Mouse (Mus musculus) forebrain, postnatal 0 days (tissue): Measurements from ENCODE around the gene Dync1i2. TPM values are rescaled to one million over a fixed set of nuclear protein-coding genes. Genes with fewer than 3 reads are reported as not detected.
A peak's percentile ranks its signal among the peaks of the same experiment; 100 is the strongest.

ENCODE experiments used
- ATAC-seq: fragments of 200-750 bp; cut with Nextera tagmentation; 2 replicates; pipeline ENCODE4 v1.8.0; 2017; ENCODE audit warnings: mild to moderate bottlenecking, moderate library complexity
- DNase-seq: peaks from one replicate; pipeline ENCODE4 v3.0.0-alpha.2; 2015
- H3K27ac ChIP-seq: fragments of 300-500 bp; sonication (generic); 2 replicates; pipeline ENCODE4 v1.5.1; 2014; ENCODE audit warnings: low read depth, mild to moderate bottlenecking, antibody characterized with exemption, low read length, moderate library complexity, mixed read lengths
- H3K27me3 ChIP-seq: fragments of 300-500 bp; sonication (generic); 2 replicates; pipeline ENCODE4 v1.6.1; 2014; ENCODE audit warnings: mild to moderate bottlenecking, low read length, mixed read lengths; ENCODE audit not compliant: insufficient read depth
- H3K36me3 ChIP-seq: fragments of 300-500 bp; sonication (generic); 2 replicates; pipeline ENCODE4 v1.6.1; 2014; ENCODE audit warnings: mild to moderate bottlenecking, moderate library complexity; ENCODE audit not compliant: insufficient read depth
- H3K4me1 ChIP-seq: fragments of 300-500 bp; sonication (generic); 2 replicates; pipeline ENCODE4 v1.6.1; 2014; ENCODE audit warnings: antibody characterized with exemption; ENCODE audit not compliant: insufficient read depth
- H3K4me2 ChIP-seq: fragments of 300-500 bp; sonication (generic); 2 replicates; pipeline ENCODE4 v1.6.1; 2014; ENCODE audit warnings: low read depth, mild to moderate bottlenecking, moderate library complexity
- H3K4me3 ChIP-seq: fragments of 300-500 bp; sonication (generic); 2 replicates; pipeline ENCODE4 v1.5.1; 2014; ENCODE audit warnings: low read depth, low read length, mixed read lengths
- H3K9ac ChIP-seq: fragments of 300-500 bp; sonication (generic); 2 replicates; pipeline ENCODE4 v1.6.1; 2014; ENCODE audit warnings: mild to moderate bottlenecking
- H3K9me3 ChIP-seq: fragments of 300-500 bp; sonication (generic); 2 replicates; pipeline ENCODE4 v1.6.1; 2016; ENCODE audit warnings: low read length
- CTCF ChIP-seq: sonication (generic); IDR thresholded peaks from 2 replicates; pipeline ENCODE4 v1.5.1; 2016; ENCODE audit warnings: antibody characterized with exemption, control low read depth, low read depth
- WGBS: fragments of 180-500 bp; shearing (Covaris S2); extraction: QIAGEN DNeasy Blood & Tissue Kit; methylation state at CpG from one replicate; pipeline ENCODE4 v1.1.7; 2014; 5-methylcytosine and 5-hydroxymethylcytosine counted together
- polyA plus RNA-seq: library from polyadenylated mRNA; unstranded; fragments of >200 nt; fragmentation: Nextera tagmentation; extraction: Ambion mirVana; gene quantifications from 2 replicates; pipeline ENCODE4 v1.2.1, GENCODE M21; 2015
- total RNA-seq: library from RNA; depleted of rRNA; stranded (reverse); fragments of >200 nt; gene quantifications from 2 replicates; pipeline ENCODE4 v1.2.3, GENCODE M21; 2014

The Dync1i2 gene
- total and polyA plus RNA-seq, 2 experiments from 2014 or later = 197 to 241 TPM

DNA sequence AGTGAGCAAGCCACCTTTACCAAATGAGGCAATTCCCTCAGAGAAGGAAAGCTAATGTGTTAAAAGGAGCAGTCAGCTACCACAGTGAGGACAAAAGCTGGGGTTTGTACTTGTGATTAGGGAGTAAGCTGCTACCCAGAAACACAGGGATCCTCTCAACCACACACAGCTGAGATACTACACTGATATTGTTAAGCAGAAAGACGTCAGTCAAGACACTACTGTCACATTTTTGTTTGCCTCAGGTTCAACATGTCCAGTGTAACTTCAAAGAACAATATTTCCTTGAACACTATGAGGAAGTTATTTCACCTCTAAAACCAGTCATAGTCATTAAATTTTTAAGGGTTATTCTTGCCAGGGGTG, 34.3 kb upstream of the Dync1i2 start:
- no peak for TF ChIP-seq CTCF
- H3K9me3 ChIP-seq = 0 out of 2 replicates have a peak, but pooled peaks cover 3% of the 10 kb centered on the region
- no peak overlapping the region for H3K4me2 ChIP-seq
- no peaks in the 10 kb centered on the region for H3K4me1 ChIP-seq
- H3K27ac ChIP-seq = no peak overlapping the region
- WGBS = 56% methylated on average over 1 of the region's 1 CpGs
- DNase-seq (no peak), ATAC-seq (no peak)
- no peaks in the 10 kb centered on the region for H3K36me3 ChIP-seq
- no peak overlapping the region for H3K9ac ChIP-seq
- H3K27me3 ChIP-seq = no peaks in the 10 kb centered on the region
- H3K4me3 ChIP-seq = no peak overlapping the region

DNA sequence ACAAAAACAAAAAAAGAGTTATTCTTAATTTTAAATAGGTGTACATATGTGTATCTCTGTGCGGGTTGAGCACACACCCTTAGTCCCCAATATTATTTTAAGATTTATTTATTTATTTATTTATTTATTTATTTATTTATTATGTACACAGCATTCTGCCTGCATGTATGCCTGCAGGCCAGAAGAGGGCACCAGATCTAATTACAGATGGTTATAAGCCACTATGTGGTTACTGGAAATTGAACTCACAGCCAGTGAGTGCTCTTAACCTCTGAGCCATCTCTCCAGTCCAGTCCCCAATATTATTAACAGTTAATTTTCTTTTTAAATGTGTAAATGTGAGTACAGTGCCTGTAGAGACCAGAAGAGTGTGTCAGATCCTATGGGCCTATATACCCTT, 33.7 kb upstream of the Dync1i2 start:
- no peak for TF ChIP-seq CTCF
- H3K27me3 ChIP-seq = no peaks in the 10 kb centered on the region
- WGBS = 96% methylated on average over 1 of the region's 1 CpGs
- 0 out of 2 replicates have a peak, but pooled peaks cover 3% of the 10 kb centered on the region for H3K9me3 ChIP-seq
- no peak overlapping the region for H3K4me2 ChIP-seq
- no peaks in the 10 kb centered on the region for H3K4me1 ChIP-seq
- no peak overlapping the region for H3K27ac ChIP-seq
- H3K36me3 ChIP-seq = no peaks in the 10 kb centered on the region
- DNase-seq = no peak
- ATAC-seq = no peak
- H3K4me3 ChIP-seq = no peak overlapping the region
- H3K9ac ChIP-seq = no peak overlapping the region

DNA sequence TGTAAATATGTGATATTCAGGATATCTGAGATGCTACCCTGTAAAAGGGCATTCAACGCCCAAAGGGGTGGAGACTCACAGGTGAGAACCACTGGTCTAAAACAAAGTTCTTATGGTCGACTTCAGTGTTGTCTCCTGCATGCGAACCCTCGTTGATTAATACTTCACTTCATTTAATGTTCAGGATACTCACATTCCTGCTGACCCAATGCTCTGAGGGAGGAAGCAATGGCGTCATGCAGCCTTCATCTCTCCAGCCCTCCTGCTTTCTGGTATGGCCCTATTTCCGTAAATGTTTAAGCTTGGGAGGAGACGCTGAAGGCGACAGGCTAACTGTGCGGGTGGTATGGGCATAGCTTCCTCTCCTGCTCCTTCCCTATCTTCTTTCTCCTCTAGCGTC, 31.8 kb upstream of the Dync1i2 start:
- 91% methylated on average over 10 of the region's 10 CpGs for WGBS
- no peak for TF ChIP-seq CTCF
- Histone ChIP-seq H3K4me3 (no peak overlapping the region), H3K4me2 (no peak overlapping the region), H3K27ac (no peak overlapping the region), H3K27me3 (no peaks in the 10 kb centered on the region), H3K9me3 (0 out of 2 replicates have a peak, but pooled peaks cover 3% of the 10 kb centered on the region), H3K4me1 (no peaks in the 10 kb centered on the region), H3K9ac (no peak overlapping the region), H3K36me3 (no peaks in the 10 kb centered on the region)
- ATAC-seq (no peak), DNase-seq (no peak)

DNA sequence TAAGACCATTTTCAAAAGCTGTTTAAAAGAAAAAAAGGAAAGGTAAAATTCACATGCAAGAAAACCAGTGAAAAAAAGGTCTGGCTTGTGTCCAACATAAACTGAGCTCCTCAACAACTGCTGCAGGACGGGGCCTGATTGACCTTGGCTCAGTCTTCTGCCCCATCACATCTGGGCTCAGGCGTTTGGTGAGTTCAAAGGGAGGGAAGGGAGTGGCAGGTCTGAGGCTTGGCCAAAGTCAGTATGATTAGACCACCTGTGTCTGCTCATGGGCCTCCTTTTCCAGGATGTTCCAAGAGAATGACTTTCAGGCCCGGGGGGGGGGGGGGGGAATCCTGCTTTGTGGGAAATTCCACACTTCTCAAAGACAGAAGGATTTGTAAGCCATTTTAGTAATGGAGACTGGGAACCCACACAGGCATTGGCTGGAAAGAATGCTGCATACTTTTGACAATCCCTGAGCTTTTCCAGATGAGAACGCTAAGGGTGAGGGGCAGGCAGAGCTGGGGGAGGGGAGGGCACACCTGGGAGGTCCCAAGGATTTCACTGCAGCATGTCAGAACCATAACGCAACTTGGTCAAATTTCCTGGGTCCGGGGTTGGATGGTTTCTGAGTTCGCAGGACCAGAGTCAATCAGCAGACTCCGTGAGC, 30.8 kb upstream of the Dync1i2 start:
- ATAC-seq = no peak
- WGBS = 68% methylated on average over 8 of the region's 8 CpGs
- H3K4me1 ChIP-seq = no peaks in the 10 kb centered on the region

DNA sequence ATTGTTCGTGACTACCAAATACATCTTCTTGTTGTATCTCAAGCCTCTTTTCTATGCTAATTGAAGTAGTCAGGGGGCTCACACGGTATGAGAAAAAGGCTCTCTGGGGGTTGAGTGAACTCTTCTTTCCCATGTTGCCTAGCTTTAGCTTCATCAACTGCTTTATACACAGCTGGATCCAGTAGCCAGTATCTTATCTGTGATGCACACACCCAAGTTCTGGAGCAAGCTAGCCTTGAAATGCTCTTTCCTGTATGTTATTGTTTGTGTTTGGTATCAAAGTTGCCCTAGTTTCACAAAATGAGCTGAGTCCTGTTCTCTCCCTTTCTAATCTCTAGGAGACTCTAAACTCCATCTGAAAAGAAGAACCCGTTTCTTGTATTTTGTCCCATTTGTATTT, 23.6 kb upstream of the Dync1i2 start:
- H3K4me2 ChIP-seq = no peak overlapping the region
- H3K4me3 ChIP-seq = no peak overlapping the region
- H3K9ac ChIP-seq = no peak overlapping the region
- H3K4me1 ChIP-seq = no peaks in the 10 kb centered on the region
- no peak for DNase-seq
- WGBS = 70% methylated on average over 3 of the region's 3 CpGs
- TF ChIP-seq CTCF = no peak
- no peaks in the 10 kb centered on the region for H3K27me3 ChIP-seq
- H3K27ac ChIP-seq = no peak overlapping the region
- ATAC-seq = no peak
- H3K9me3 ChIP-seq = no peaks in the 10 kb centered on the region
- no peaks in the 10 kb centered on the region for H3K36me3 ChIP-seq

More for the DNA sequence above, 30.8 kb upstream of the Dync1i2 start:
- Histone ChIP-seq H3K36me3 (no peaks in the 10 kb centered on the region), H3K27me3 (no peaks in the 10 kb centered on the region), H3K9me3 (0 out of 2 replicates have a peak, but pooled peaks cover 3% of the 10 kb centered on the region), H3K27ac (no peak overlapping the region), H3K4me2 (no peak overlapping the region), H3K9ac (no peak overlapping the region), H3K4me3 (no peak overlapping the region)
- no peak for TF ChIP-seq CTCF
- no peak for DNase-seq

DNA sequence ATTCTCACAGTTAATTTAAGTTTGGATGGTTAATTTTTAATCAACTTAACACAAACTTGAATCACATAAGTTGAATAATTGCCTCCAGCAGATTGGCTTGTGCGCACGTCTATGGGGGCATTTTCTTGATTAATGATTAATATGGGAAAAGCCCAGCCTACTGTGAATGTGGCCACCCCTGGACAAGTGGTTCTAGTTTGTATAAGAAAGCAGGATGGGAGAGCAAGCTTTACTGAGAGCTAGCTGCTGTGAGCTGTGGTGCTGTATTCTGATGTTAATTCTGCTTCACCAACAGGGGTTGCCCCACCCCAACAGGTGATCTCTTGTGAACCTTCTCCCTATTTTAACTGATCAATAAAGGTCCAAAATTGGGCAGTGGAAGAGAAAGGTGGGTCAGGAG, 22.6 kb upstream of the Dync1i2 start:
- H3K4me2 ChIP-seq = no peak overlapping the region
- H3K9me3 ChIP-seq = no peaks in the 10 kb centered on the region
- H3K27me3 ChIP-seq = no peaks in the 10 kb centered on the region
- H3K36me3 ChIP-seq = no peaks in the 10 kb centered on the region
- H3K27ac ChIP-seq = no peak overlapping the region
- ATAC-seq (no peak), DNase-seq (no peak)
- H3K9ac ChIP-seq = no peak overlapping the region
- WGBS = 54% methylated on average over 2 of the region's 2 CpGs
- H3K4me3 ChIP-seq = no peak overlapping the region
- no peak for TF ChIP-seq CTCF
- H3K4me1 ChIP-seq = no peaks in the 10 kb centered on the region

DNA sequence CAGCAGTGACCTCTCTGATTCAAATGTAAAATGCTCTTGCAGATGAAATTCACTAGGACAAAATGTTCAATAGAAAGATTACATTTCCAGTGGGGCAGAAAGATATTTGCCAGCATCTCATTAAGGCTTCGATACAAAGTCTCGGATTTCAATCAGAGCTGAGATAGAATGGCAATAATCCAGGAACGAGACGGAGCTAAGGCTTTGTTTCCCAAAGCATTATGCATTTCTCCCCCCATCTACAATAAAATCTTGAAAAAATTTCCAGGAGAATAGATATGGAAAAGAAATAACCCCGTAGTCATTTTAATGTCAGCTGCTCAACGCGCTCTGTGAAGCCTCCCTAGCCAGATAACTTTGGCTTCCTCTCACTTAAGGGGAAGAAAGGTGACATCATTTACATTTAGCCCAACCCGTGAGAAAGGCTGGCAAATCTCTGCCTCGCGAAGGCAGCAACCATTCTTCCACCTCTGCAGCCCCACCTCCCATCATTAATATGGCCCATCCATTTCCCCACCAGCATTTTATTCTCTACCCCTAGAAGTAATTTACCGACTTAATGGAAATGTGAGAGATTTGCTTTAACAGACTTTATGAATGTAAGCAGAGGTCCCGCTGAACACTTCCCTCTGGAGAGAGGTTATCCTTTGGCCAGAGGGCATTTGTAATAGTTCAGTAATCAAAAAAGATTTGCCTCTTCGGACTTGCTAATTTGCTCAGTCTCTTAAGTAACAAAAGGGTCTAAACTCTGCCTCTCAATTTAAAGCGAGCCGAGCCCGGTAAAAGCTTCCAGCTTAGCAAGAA, 19.9 kb upstream of the Dync1i2 start:
- H3K36me3 ChIP-seq = no peaks in the 10 kb centered on the region
- peak overlapping the region; percentile 41 for H3K4me2 ChIP-seq
- peak overlapping the region; percentile 21 for H3K4me3 ChIP-seq
- no peaks in the 10 kb centered on the region for H3K9me3 ChIP-seq
- WGBS = 5% methylated on average over 16 of the region's 16 CpGs
- no peaks in the 10 kb centered on the region for H3K27me3 ChIP-seq
- no peak overlapping the region for H3K27ac ChIP-seq
- no peak for TF ChIP-seq CTCF
- ATAC-seq (peak; percentile 67; the same call in 1 of the 2 replicates), DNase-seq (peak; percentile 50)
- 0 out of 2 replicates have a peak overlapping the region, but pooled peaks have one; percentile 29 for H3K9ac ChIP-seq
- no peaks in the 10 kb centered on the region for H3K4me1 ChIP-seq
